Mouse (Mus musculus) bone marrow, adult 2 months (tissue): ENCODE data around the gene Samd1. TPM values are rescaled to one million over a fixed set of nuclear protein-coding genes. Genes with fewer than 3 reads are reported as not detected.

Experiments
- H3K27ac ChIP-seq: fragments of 200-500 bp; 2 replicates; pipeline ENCODE4 v1.5.1; 2012; ENCODE audit warnings: low read depth, mild to moderate bottlenecking, control low read depth, inconsistent platforms, low read length; ENCODE audit not compliant: control insufficient read depth, poor library complexity, insufficient read depth
- H3K4me1 ChIP-seq: fragments of 200-500 bp; 2 replicates; pipeline ENCODE4 v1.6.1; 2011; ENCODE audit warnings: low read length; ENCODE audit not compliant: control insufficient read depth, insufficient read depth
- H3K4me3 ChIP-seq: fragments of 200-500 bp; replicated peaks from 2 replicates; pipeline ENCODE3; 2011; ENCODE audit warnings: mild to moderate bottlenecking, low read depth, low read length, control low read depth; ENCODE audit not compliant: control insufficient read depth
- CTCF ChIP-seq: fragments of 200-500 bp; IDR thresholded peaks from 2 replicates; pipeline ENCODE4 v1.5.1; 2011; ENCODE audit warnings: low read length, control low read depth; ENCODE audit not compliant: control insufficient read depth, insufficient read depth
- POLR2A ChIP-seq: fragments of 200-500 bp; IDR thresholded peaks from 2 replicates; pipeline ENCODE4 v1.6.1; 2011; ENCODE audit warnings: low read depth, mild to moderate bottlenecking, control low read depth, low read length, borderline replicate concordance; ENCODE audit not compliant: control insufficient read depth
- WGBS: fragments of 180-500 bp; shearing (Covaris S2); methylation state at CpG from one replicate; pipeline ENCODE4 v1.1.7; 2018; 5-methylcytosine and 5-hydroxymethylcytosine counted together
- polyA plus RNA-seq: library from polyadenylated mRNA; stranded (reverse); fragments of >200 nt; gene quantifications from 2 replicates; pipeline ENCODE4 v1.2.4, GENCODE M21; 2011; ENCODE audit warnings: low replicate concordance; ENCODE audit not compliant: missing spikeins, insufficient read depth, insufficient read length

Samd1 gene
- polyA plus RNA-seq, 1 experiment, result 159 TPM

DNA sequence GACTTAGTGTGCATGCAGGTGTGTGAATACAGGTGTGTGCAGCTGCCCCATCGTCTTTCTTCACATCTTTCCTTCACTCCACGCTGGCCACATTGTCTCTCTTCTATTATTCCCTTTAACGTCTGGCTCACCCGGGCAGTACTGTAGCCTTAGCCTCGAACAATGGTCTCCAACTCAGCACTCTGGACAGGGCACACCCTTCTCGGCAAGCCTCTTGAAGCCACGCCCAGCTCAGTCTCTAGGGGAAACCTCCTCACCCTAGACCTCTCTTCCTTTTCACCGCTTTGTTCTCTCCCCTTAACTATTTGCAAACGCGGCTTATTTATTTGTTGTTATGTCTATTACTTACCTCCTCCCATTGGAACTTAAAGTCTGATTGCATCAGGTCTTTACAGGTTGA, 30.0 kb downstream of the Samd1 start:
- TF ChIP-seq POLR2A (no peak), CTCF (no peak)
- Histone ChIP-seq H3K4me3 (no peak overlapping the region), H3K4me1 (no peaks in the 10 kb centered on the region), H3K27ac (no peak overlapping the region)
- 3% methylated on average over 10 of the region's 10 CpGs for WGBS

DNA sequence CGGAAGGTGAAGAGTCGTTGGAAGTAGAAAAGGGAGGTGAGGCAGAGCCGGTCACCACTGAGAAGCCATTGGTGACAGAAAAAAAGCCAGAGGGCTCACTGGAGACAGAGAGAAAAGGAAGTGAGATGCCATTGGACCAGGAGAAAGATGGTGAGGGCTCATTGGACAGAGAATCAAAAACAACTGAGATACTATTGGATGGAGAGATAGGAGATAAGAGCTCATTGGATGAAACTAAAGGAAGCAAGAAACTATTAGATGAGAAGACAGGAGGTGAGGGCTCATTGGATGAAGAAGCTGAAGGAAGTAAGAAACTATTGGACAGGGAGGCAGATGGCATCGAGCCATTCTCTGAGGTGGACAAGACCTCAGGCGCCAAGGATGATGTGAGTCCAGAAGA, 31.8 kb downstream of the Samd1 start:
- Histone ChIP-seq H3K27ac (no peak overlapping the region), H3K4me3 (no peak overlapping the region), H3K4me1 (no peaks in the 10 kb centered on the region)
- TF ChIP-seq CTCF (no peak), POLR2A (no peak)
- WGBS, result 80% methylated on average over 5 of the region's 5 CpGs

DNA sequence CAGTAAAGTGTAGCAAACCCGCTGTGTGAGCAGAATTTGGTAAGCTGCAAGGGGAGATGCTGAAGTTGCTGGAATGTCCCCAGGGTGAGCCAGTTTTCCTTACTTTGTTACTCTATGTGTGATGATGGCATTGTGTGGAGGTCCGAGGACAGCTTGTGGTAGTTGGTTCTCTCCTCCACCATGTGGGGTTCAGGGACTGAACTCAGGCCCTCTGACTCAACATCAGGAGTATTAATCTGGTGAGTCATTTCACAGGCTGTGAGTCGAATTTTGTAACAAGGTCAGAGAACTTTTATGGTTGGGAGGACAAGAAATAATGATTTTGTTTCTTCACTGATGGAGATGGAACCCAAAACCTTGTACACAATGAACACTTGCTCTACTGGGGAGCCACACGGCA, 35.3 kb downstream of the Samd1 start:
- Histone ChIP-seq H3K4me1 (no peaks in the 10 kb centered on the region), H3K4me3 (no peak overlapping the region), H3K27ac (no peak overlapping the region)
- WGBS, result 75% methylated on average over 4 of the region's 4 CpGs
- TF ChIP-seq POLR2A, result no peak
- TF ChIP-seq CTCF, result no peak

DNA sequence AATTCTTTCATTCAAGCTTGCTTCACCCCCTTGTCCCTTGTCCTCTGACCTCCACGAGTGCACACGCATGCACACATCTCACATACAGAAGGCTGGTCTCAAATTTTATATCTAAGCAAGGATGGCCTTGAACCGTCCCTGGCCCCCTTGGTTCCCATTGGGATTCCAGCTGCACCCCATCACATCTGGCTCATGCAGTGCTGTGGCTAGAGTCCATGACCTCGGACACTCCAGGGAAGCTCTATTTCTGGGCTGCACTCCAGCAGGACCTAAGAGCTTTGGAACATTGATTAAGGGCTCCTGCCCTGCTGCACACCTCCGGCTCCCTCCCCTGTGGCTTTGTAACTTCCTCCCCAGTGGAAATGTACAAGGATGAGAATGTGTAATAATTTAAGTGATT, 40.5 kb downstream of the Samd1 start:
- Histone ChIP-seq H3K27ac (no peak overlapping the region), H3K4me1 (peaks cover 2% of the 10 kb centered on the region; the same call in 1 of the 2 replicates), H3K4me3 (no peak overlapping the region)
- TF ChIP-seq CTCF (no peak), POLR2A (no peak)
- WGBS, result 83% methylated on average over 5 of the region's 5 CpGs

DNA sequence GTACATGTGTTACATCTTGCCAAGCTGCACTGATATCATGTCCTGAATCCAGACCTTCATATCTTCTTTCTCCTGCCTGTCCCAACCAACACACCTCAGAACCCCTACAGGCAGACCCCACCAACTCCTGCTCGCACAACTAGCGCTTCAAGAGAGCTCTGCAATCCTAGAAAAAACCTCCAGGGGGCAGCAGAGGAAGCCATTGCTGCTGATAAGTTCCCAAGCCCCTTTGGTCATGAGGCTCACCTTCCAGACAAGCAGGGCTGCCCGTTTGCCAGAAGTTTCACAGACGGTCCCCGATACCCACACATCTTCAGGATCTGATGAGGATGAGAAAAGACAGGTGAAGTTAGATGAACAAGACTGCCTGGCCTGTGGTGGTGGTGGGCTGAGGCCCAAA, 41.6 kb downstream of the Samd1 start:
- H3K27ac ChIP-seq, result no peak overlapping the region
- 9% methylated on average over 5 of the region's 5 CpGs for WGBS
- peaks cover 2% of the 10 kb centered on the region; the same call in 1 of the 2 replicates for H3K4me1 ChIP-seq
- H3K4me3 ChIP-seq, result no peak overlapping the region
- no peak for TF ChIP-seq POLR2A
- TF ChIP-seq CTCF, result peak; percentile 61

DNA sequence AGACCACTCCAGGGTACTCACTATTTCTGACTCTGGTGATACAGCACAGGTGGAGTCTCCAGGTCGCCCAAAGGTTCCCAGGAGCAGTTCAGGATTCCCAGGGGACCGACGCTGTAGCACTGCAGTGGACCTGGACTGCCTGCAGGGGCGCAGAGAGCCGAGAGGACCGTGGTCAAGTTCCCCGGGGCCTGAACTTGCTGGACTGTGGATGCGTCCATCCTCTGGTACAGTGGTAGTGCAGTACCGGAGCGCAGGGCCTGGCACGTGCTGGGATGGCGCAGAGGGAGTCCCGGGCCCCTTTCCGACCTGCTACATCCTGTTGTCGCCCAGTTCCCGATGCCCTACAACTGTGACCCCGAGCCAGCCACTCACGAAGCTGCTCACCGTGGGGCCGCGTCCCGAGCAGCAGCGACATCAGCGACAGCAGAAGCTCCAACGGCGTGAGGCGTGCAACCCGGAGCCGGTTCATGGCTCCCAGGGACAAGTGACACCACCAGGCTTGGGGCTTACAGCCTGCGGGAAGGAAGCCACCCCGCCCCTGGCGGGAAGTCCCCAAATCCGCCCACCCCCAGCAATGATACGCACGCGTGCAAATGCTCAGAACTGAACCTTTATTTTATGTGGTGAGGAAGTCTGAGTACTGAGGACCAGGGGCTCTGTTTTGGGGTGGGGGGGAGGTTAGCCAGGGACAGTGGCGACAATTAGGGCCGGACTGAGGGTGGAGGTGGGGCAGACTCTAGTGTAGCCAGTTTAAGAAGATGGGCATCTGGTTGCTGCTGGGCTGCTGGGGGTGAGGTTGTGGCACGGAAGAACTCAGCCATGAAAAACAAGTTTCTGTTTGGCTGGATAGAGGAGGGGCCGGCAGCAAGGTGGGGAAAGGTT, 44.8 kb downstream of the Samd1 start, which contains the start of gene Il27ra:
Il27ra (minus strand) TSS at position 524 of the 882 bp plus-strand sequence.
- Histone ChIP-seq H3K4me1 (peaks cover 2% of the 10 kb centered on the region; the same call in 1 of the 2 replicates), H3K27ac (peak within 1 kb of the TSS; percentile 64), H3K4me3 (peak within 1 kb of the TSS; percentile 70)
- TF ChIP-seq CTCF, result peak; percentile 63
- TF ChIP-seq POLR2A, result peak; percentile 4; the same call in 1 of the 2 replicates
- under 1% methylated on average over 40 of the region's 40 CpGs for WGBS

DNA sequence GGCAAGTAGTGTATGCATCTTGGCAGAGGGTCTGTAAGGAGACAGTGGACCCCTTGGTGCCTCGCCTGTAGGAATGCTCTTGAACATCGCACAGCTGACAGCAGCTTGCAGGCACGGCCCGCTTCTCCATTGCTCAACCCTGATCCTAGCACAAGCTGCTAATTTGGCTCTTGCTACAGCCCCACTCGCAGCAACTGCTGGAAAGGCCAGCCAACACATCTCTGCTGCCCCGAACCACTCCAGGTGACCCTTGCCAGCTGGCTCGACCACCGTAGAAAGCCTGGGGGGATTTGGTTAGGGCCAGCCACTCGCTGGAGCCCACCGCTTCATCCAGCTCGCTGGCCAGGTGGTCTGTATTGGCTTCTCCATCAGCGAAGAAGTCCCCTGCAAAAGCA, 45.5 kb downstream of the Samd1 start:
- Histone ChIP-seq H3K4me1 (peaks cover 2% of the 10 kb centered on the region; the same call in 1 of the 2 replicates), H3K4me3 (peak overlapping the region; percentile 70), H3K27ac (peak overlapping the region; percentile 3; the same call in 1 of the 2 replicates)
- WGBS, result 45% methylated on average over 12 of the region's 12 CpGs
- TF ChIP-seq CTCF (no peak), POLR2A (no peak)

DNA sequence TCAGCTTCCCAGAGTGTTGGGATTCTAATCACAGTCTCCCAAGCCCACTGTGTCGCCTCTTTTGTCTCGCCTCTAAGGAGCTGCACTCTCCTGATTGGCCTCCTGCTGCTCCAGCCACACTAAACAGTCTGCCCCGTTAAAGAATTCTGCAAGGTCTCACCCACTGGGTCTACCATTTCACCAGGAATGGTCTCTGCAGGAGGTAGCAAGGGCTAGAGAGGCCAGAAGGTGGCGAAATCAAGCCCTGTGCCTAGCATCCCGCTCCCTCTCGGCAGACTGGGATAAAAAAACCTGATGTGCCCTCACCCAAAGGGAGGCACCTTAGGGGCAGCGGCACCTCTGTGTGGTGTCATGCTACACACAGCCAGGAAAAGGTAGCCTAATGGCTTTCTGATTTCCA, 46.6 kb downstream of the Samd1 start:
- Histone ChIP-seq H3K27ac (no peak overlapping the region), H3K4me1 (peaks cover 2% of the 10 kb centered on the region; the same call in 1 of the 2 replicates), H3K4me3 (no peak overlapping the region)
- 86% methylated on average over 7 of the region's 7 CpGs for WGBS
- no peak for TF ChIP-seq POLR2A
- no peak for TF ChIP-seq CTCF
